Mouse (Mus musculus) heart, postnatal 0 days (tissue): ENCODE results near the gene Gm9268. TPM values are rescaled to one million over a fixed set of nuclear protein-coding genes. Genes with fewer than 3 reads are reported as not detected.
"Not testable (repeated sequence)": the region's sequence is repeated elsewhere in the genome, so short reads cannot be mapped to it uniquely, and the experiment has no call there.

ENCODE experiments used
- ATAC-seq: fragments of 200-750 bp; cut with Nextera tagmentation; 2 replicates; pipeline ENCODE4 v1.8.0; 2017; ENCODE audit warnings: low read depth, moderate number of reproducible peaks, moderate library complexity; ENCODE audit not compliant: insufficient read depth
- DNase-seq: peaks from one replicate; pipeline ENCODE4 v3.0.0-alpha.2; 2016; ENCODE audit warnings: low spot score
- H3K27ac ChIP-seq: fragments of 300-500 bp; sonication (generic); 2 replicates; pipeline ENCODE4 v1.5.1; 2014; ENCODE audit warnings: low read depth, mild to moderate bottlenecking
- H3K27me3 ChIP-seq: fragments of 300-500 bp; sonication (generic); 2 replicates; pipeline ENCODE4 v1.6.1; 2014; ENCODE audit warnings: low read length, mixed read lengths; ENCODE audit not compliant: control insufficient read depth, insufficient read depth
- H3K36me3 ChIP-seq: fragments of 300-500 bp; sonication (generic); replicated peaks from 2 replicates; pipeline ENCODE4 v1.6.1; 2014; ENCODE audit warnings: low read length, mixed read lengths; ENCODE audit not compliant: control insufficient read depth, insufficient read depth
- H3K4me1 ChIP-seq: fragments of 300-500 bp; sonication (generic); 2 replicates; pipeline ENCODE4 v1.6.1; 2014; ENCODE audit warnings: antibody characterized with exemption; ENCODE audit not compliant: control insufficient read depth, insufficient read depth
- H3K4me2 ChIP-seq: fragments of 300-500 bp; sonication (generic); 2 replicates; pipeline ENCODE4 v1.6.1; 2014; ENCODE audit warnings: low read depth, mild to moderate bottlenecking, low read length, moderate library complexity
- H3K4me3 ChIP-seq: fragments of 300-500 bp; sonication (generic); 2 replicates; pipeline ENCODE4 v1.5.1; 2014; ENCODE audit warnings: low read depth, low read length
- H3K9ac ChIP-seq: fragments of 300-500 bp; sonication (generic); replicated peaks from 2 replicates; pipeline ENCODE4 v1.6.1; 2014; ENCODE audit warnings: low read depth, low read length, mixed read lengths
- H3K9me3 ChIP-seq: fragments of 300-500 bp; sonication (generic); replicated peaks from 2 replicates; pipeline ENCODE4 v1.6.1; 2016; ENCODE audit warnings: low read length; ENCODE audit not compliant: control insufficient read depth
- CTCF ChIP-seq: IDR thresholded peaks from 2 replicates; pipeline ENCODE4 v1.5.1; 2016; ENCODE audit warnings: antibody characterized with exemption, control low read depth, low read depth
- EP300 ChIP-seq: IDR thresholded peaks from 2 replicates; pipeline ENCODE4 v1.6.1; 2016; ENCODE audit warnings: antibody characterized with exemption, low read depth
- WGBS: fragments of 180-500 bp; shearing (Covaris S2); extraction: QIAGEN DNeasy Blood & Tissue Kit; methylation state at CpG from one replicate; pipeline ENCODE4 v1.1.7; 2014; 5-methylcytosine and 5-hydroxymethylcytosine counted together
- polyA plus RNA-seq: library from polyadenylated mRNA; unstranded; fragments of >200 nt; fragmentation: Nextera tagmentation; extraction: Ambion mirVana; gene quantifications from 2 replicates; pipeline ENCODE4 v1.2.1, GENCODE M21; 2015
- total RNA-seq: library from RNA; depleted of rRNA; stranded (reverse); fragments of >200 nt; gene quantifications from 2 replicates; pipeline ENCODE4 v1.2.3, GENCODE M21; 2014; ENCODE audit warnings: low replicate concordance; rRNA removed

Gm9268 gene
- total RNA-seq (not detected in 2 replicates), polyA plus RNA-seq (not detected in 2 replicates)

- H3K4me2 ChIP-seq, H3K9me3 ChIP-seq, H3K27me3 ChIP-seq, H3K27ac ChIP-seq, H3K4me3 ChIP-seq, ATAC-seq, H3K36me3 ChIP-seq, H3K4me1 ChIP-seq, H3K9ac ChIP-seq, DNase-seq: not testable (repeated sequence)
- no CpG with 5 or more reads among the region's 1 CpGs for WGBS
Observed at GRCm38 (mm10) chr7:43018465-43018864, at the start of gene Gm9268. TSS of gene Gm9268 (plus strand) at chr7:43018765.

GRCm38 (mm10) chr7:42980098-42980497, 38.5 kb upstream of the Gm9268 start:
- Histone ChIP-seq H3K36me3 (no peaks in the 10 kb centered on the region), H3K27ac (no peak overlapping the region), H3K9me3 (peaks cover 47% of the 10 kb centered on the region), H3K9ac (no peak overlapping the region), H3K4me2 (no peak overlapping the region), H3K4me1 (no peaks in the 10 kb centered on the region), H3K27me3 (no peaks in the 10 kb centered on the region), H3K4me3 (no peak overlapping the region)
- no peak for TF ChIP-seq EP300
- no peak for TF ChIP-seq CTCF
- 71% methylated on average over 11 of the region's 11 CpGs for WGBS
- ATAC-seq = no peak
- no peak for DNase-seq

- ATAC-seq (no peak), DNase-seq (no peak)
- 78% methylated on average over 10 of the region's 10 CpGs for WGBS
- H3K9me3 ChIP-seq = peaks cover 48% of the 10 kb centered on the region
- no peaks in the 10 kb centered on the region for H3K27me3 ChIP-seq
- no peak overlapping the region for H3K4me3 ChIP-seq
- H3K9ac ChIP-seq = no peak overlapping the region
- no peak overlapping the region for H3K4me2 ChIP-seq
- no peaks in the 10 kb centered on the region for H3K36me3 ChIP-seq
- H3K4me1 ChIP-seq = no peaks in the 10 kb centered on the region
- TF ChIP-seq CTCF = no peak
- no peak for TF ChIP-seq EP300
- no peak overlapping the region for H3K27ac ChIP-seq
Observed at GRCm38 (mm10) chr7:42980739-42981138, 37.8 kb upstream of the Gm9268 start.

- DNase-seq = no peak
- Histone ChIP-seq H3K27ac (no peak overlapping the region), H3K27me3 (no peaks in the 10 kb centered on the region), H3K4me1 (no peaks in the 10 kb centered on the region), H3K4me3 (no peak overlapping the region), H3K9me3 (peaks cover 3% of the 10 kb centered on the region; the same call in 1 of the 2 replicates), H3K36me3 (no peaks in the 10 kb centered on the region), H3K9ac (no peak overlapping the region), H3K4me2 (no peak overlapping the region)
- no peak for ATAC-seq
- 80% methylated on average over 8 of the region's 8 CpGs for WGBS
- TF ChIP-seq CTCF (no peak), EP300 (no peak)
Observed at GRCm38 (mm10) chr7:43077831-43078230, 59.3 kb downstream of the Gm9268 start.

Other genes starting within 250 kb of the Gm9268 start
- gene Vmn2r62, start 225.2 kb upstream of the Gm9268 start, total RNA-seq = not detected in 2 replicates
- not detected in 2 replicates for gene Vmn2r62, start 225.2 kb upstream of the Gm9268 start, polyA plus RNA-seq
- gene Gm2381, start 151.5 kb upstream of the Gm9268 start, total RNA-seq = not detected in 2 replicates
- not detected in 2 replicates for gene Gm2381, start 151.5 kb upstream of the Gm9268 start, polyA plus RNA-seq
- gene Vmn2r63, start 84.9 kb upstream of the Gm9268 start, total RNA-seq = not detected in 2 replicates
- gene Vmn2r63, start 84.9 kb upstream of the Gm9268 start, polyA plus RNA-seq = not detected in 2 replicates
- not detected in 2 replicates for gene Zfp936, start 95.5 kb downstream of the Gm9268 start, total RNA-seq
- not detected in 2 replicates for gene Zfp936, start 95.5 kb downstream of the Gm9268 start, polyA plus RNA-seq